Mouse (Mus musculus): ENCODE results near the gene Clock.

DNA sequence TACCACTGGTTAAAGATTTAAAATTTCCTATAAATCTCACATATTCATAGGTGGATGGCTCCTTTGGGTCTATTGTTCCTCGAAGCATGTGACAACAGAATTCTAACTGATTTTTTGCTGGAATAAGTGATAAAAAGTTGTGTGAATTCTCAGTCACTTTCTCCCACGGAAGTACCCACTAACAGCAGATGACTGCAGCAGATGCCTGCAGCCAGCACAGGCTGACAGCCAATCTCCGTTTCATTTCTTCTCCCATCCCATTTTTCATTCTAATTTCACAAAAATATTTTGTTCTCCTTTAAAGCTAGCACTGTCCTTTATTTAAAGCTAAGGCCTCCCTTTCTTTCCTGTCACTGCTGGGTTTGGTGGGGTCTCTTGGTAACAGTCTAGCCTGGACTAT lies 59.2 kb downstream of the Clock start:
- TF ChIP-seq CTCF (IDR thresholded peaks at IDR 0.05; ENCODE audit: control insufficient read depth, insufficient read depth, insufficient replicate concordance, low read depth, low read length): no peak
- TF ChIP-seq POLR2A (IDR thresholded peaks at IDR 0.05; ENCODE audit: control insufficient read depth, low read depth, low read length): no peak

Data from testis, adult 2 months (tissue).